Mouse (Mus musculus): ENCODE measurements around the gene Mapk1. TPM values are rescaled to one million over a fixed set of nuclear protein-coding genes. Genes with fewer than 3 reads are reported as not detected.

Mapk1 gene
- polyA plus RNA-seq, 1 experiment from 2014 or later = 149 TPM

- Histone ChIP-seq H3K9ac (ENCODE audit: low read depth, low read length) (no peak overlapping the region), H3K9me3 (replicated peaks; ENCODE audit: low read length) (no peaks in the 10 kb centered on the region), H3K4me1 (replicated peaks; ENCODE audit: insufficient read depth, low read length) (no peaks in the 10 kb centered on the region), H3K4me3 (replicated peaks; ENCODE audit: low read depth, low read length) (no peak overlapping the region), H3K27me3 (ENCODE audit: insufficient read depth, low read length) (no peaks in the 10 kb centered on the region), H3K4me2 (ENCODE audit: low read length) (no peak overlapping the region), H3K36me3 (ENCODE audit: insufficient read depth, low read length) (peaks cover 41% of the 10 kb centered on the region), H3K27ac (no peak overlapping the region)
- TF ChIP-seq CTCF (IDR thresholded peaks at IDR 0.05; ENCODE audit: low read depth) = no peak
- 87% methylated on average over 4 of the region's 4 CpGs for WGBS
- ATAC-seq (replicated peaks; ENCODE audit: low FRiP score, low read depth) (no peak), DNase-seq (ENCODE audit: low spot score) (no peak)
These were observed 47.0 kb downstream of the Mapk1 start for GRCm38 (mm10) chr16:17029971-17030695.

DNA sequence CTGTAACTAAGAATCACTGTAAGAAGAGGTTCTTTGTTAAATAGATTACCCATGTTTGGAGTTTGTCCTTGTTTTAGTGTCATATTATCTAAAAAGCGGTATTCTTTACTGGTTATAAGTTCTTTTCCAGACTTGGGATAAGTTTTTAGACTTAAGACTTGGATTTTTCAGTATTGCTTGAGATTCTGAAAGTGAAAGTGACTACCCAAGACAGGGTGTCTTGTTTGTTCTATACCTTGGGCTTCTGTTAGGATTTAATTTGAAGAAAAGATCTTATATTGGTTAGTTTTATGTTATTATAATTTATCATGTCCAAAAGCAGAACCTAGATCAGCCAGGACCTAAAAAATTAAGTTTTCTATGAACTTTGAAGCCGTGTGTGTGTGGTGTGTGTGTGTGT lies 50.6 kb downstream of the Mapk1 start:
- no peak for ATAC-seq (replicated peaks; ENCODE audit: low FRiP score, low read depth)
- no peak for TF ChIP-seq CTCF (IDR thresholded peaks at IDR 0.05; ENCODE audit: low read depth)
- no peak overlapping the region for H3K9ac ChIP-seq (ENCODE audit: low read depth, low read length)
- H3K9me3 ChIP-seq (replicated peaks; ENCODE audit: low read length) = no peaks in the 10 kb centered on the region
- no peaks in the 10 kb centered on the region for H3K4me1 ChIP-seq (replicated peaks; ENCODE audit: insufficient read depth, low read length)
- 98% methylated on average over 2 of the region's 2 CpGs for WGBS
- no peaks in the 10 kb centered on the region for H3K27me3 ChIP-seq (ENCODE audit: insufficient read depth, low read length)
- H3K4me2 ChIP-seq (ENCODE audit: low read length) = no peak overlapping the region
- no peak overlapping the region for H3K4me3 ChIP-seq (replicated peaks; ENCODE audit: low read depth, low read length)
- no peak overlapping the region for H3K27ac ChIP-seq
- no peak for DNase-seq (ENCODE audit: low spot score)
- H3K36me3 ChIP-seq (ENCODE audit: insufficient read depth, low read length) = peaks cover 45% of the 10 kb centered on the region; the same call in 1 of the 2 replicates

GRCm38 (mm10) chr16:17040716-17041115 lies 57.5 kb downstream of the Mapk1 start:
- DNase-seq (ENCODE audit: low spot score) (no peak), ATAC-seq (replicated peaks; ENCODE audit: low FRiP score, low read depth) (no peak)
- Histone ChIP-seq H3K4me3 (replicated peaks; ENCODE audit: low read depth, low read length) (no peak overlapping the region), H3K4me1 (replicated peaks; ENCODE audit: insufficient read depth, low read length) (no peaks in the 10 kb centered on the region), H3K27me3 (ENCODE audit: insufficient read depth, low read length) (no peaks in the 10 kb centered on the region), H3K9me3 (replicated peaks; ENCODE audit: low read length) (no peaks in the 10 kb centered on the region), H3K27ac (no peak overlapping the region), H3K36me3 (ENCODE audit: insufficient read depth, low read length) (peaks cover 60% of the 10 kb centered on the region), H3K9ac (ENCODE audit: low read depth, low read length) (no peak overlapping the region), H3K4me2 (ENCODE audit: low read length) (no peak overlapping the region)
- WGBS = 95% methylated on average over 3 of the region's 3 CpGs
- no peak for TF ChIP-seq CTCF (IDR thresholded peaks at IDR 0.05; ENCODE audit: low read depth)

GRCm38 (mm10) chr16:17041417-17041816 lies 58.2 kb downstream of the Mapk1 start:
- WGBS = 97% methylated on average over 1 of the region's 1 CpGs
- ATAC-seq (replicated peaks; ENCODE audit: low FRiP score, low read depth) (no peak), DNase-seq (ENCODE audit: low spot score) (no peak)
- TF ChIP-seq CTCF (IDR thresholded peaks at IDR 0.05; ENCODE audit: low read depth) = no peak
- peaks cover 65% of the 10 kb centered on the region for H3K36me3 ChIP-seq (ENCODE audit: insufficient read depth, low read length)
- no peak overlapping the region for H3K4me2 ChIP-seq (ENCODE audit: low read length)
- H3K27me3 ChIP-seq (ENCODE audit: insufficient read depth, low read length) = no peaks in the 10 kb centered on the region
- no peaks in the 10 kb centered on the region for H3K4me1 ChIP-seq (replicated peaks; ENCODE audit: insufficient read depth, low read length)
- H3K9ac ChIP-seq (ENCODE audit: low read depth, low read length) = no peak overlapping the region
- H3K9me3 ChIP-seq (replicated peaks; ENCODE audit: low read length) = no peaks in the 10 kb centered on the region
- H3K4me3 ChIP-seq (replicated peaks; ENCODE audit: low read depth, low read length) = no peak overlapping the region
- H3K27ac ChIP-seq = no peak overlapping the region

DNA sequence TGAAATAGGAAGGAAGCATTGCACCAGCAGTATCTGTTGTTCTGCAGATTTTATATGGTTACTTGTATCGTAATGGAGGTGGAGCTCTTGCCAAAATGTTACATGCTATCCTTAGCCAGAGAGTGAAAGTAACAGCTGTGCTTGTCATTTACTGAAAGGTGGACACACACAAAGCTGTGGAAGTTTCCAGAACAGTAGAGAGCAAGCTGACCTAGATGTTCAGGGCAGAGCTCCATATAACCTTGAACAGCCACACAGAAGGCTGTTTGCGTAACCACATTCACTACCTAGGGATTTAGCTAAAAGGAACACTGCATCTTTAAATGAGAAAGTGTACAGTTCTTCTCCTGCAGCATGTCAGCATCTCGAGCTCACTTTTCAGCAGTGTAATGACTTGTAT lies 61.1 kb downstream of the Mapk1 start:
- H3K27ac ChIP-seq = no peak overlapping the region
- H3K9me3 ChIP-seq (replicated peaks; ENCODE audit: low read length) = no peaks in the 10 kb centered on the region
- ATAC-seq (replicated peaks; ENCODE audit: low FRiP score, low read depth) = no peak
- peaks cover 57% of the 10 kb centered on the region for H3K36me3 ChIP-seq (ENCODE audit: insufficient read depth, low read length)
- no peaks in the 10 kb centered on the region for H3K27me3 ChIP-seq (ENCODE audit: insufficient read depth, low read length)
- DNase-seq (ENCODE audit: low spot score) = no peak
- H3K4me3 ChIP-seq (replicated peaks; ENCODE audit: low read depth, low read length) = no peak overlapping the region
- TF ChIP-seq CTCF (IDR thresholded peaks at IDR 0.05; ENCODE audit: low read depth) = no peak
- H3K4me1 ChIP-seq (replicated peaks; ENCODE audit: insufficient read depth, low read length) = no peaks in the 10 kb centered on the region
- 85% methylated on average over 3 of the region's 3 CpGs for WGBS
- H3K9ac ChIP-seq (ENCODE audit: low read depth, low read length) = no peak overlapping the region
- no peak overlapping the region for H3K4me2 ChIP-seq (ENCODE audit: low read length)

DNA sequence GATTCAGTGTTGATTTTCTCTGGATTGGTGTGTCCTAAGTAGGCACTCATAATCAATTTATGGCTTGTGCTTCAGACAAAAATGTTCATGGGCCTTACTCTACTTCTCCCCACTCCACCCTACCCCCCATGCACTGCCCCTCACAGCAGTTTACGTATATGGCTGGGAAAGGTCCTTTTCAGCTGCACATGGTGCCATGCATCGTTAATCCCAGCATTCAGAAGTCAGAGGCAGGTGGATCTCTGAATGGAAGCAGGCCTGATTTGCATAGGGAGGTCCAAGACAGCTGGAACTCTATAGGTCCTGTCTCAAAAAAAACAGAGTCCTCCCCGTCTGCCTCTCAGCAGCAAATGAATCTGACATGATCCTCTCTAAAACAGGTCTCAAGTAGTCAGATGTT lies 62.1 kb downstream of the Mapk1 start:
- 48% methylated on average over 3 of the region's 3 CpGs for WGBS
- TF ChIP-seq CTCF (IDR thresholded peaks at IDR 0.05; ENCODE audit: low read depth) = no peak
- H3K4me2 ChIP-seq (ENCODE audit: low read length) = no peak overlapping the region
- ATAC-seq (replicated peaks; ENCODE audit: low FRiP score, low read depth) = no peak
- DNase-seq (ENCODE audit: low spot score) = no peak
- H3K27me3 ChIP-seq (ENCODE audit: insufficient read depth, low read length) = no peaks in the 10 kb centered on the region
- H3K27ac ChIP-seq = no peak overlapping the region
- H3K9ac ChIP-seq (ENCODE audit: low read depth, low read length) = no peak overlapping the region
- H3K9me3 ChIP-seq (replicated peaks; ENCODE audit: low read length) = no peaks in the 10 kb centered on the region
- no peaks in the 10 kb centered on the region for H3K4me1 ChIP-seq (replicated peaks; ENCODE audit: insufficient read depth, low read length)
- H3K36me3 ChIP-seq (ENCODE audit: insufficient read depth, low read length) = peaks cover 49% of the 10 kb centered on the region
- no peak overlapping the region for H3K4me3 ChIP-seq (replicated peaks; ENCODE audit: low read depth, low read length)

DNA sequence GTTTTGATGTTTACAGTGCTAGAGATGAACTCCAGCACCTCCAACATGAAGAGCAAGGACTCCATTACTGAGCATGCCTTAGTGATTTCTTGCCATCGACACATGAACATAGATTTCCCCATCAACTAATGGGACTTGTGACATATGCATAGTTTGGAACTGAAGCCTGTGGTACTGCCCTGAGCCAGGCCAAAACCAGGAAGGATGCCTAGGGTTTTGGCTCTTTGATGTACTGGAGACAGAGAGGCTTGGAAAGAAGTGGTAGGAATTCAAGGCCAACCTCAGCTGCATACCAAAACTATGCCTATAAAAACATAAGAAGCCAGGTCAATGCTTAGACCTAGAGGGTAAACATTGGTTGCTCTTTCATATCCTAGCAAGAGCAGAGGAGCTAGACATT lies 66.7 kb downstream of the Mapk1 start:
- no peaks in the 10 kb centered on the region for H3K9me3 ChIP-seq (replicated peaks; ENCODE audit: low read length)
- DNase-seq (ENCODE audit: low spot score) (no peak), ATAC-seq (replicated peaks; ENCODE audit: low FRiP score, low read depth) (no peak)
- H3K4me1 ChIP-seq (replicated peaks; ENCODE audit: insufficient read depth, low read length) = no peaks in the 10 kb centered on the region
- no peak overlapping the region for H3K9ac ChIP-seq (ENCODE audit: low read depth, low read length)
- no peak overlapping the region for H3K27ac ChIP-seq
- TF ChIP-seq CTCF (IDR thresholded peaks at IDR 0.05; ENCODE audit: low read depth) = no peak
- no peak overlapping the region for H3K4me3 ChIP-seq (replicated peaks; ENCODE audit: low read depth, low read length)
- H3K36me3 ChIP-seq (ENCODE audit: insufficient read depth, low read length) = peaks cover 12% of the 10 kb centered on the region; the same call in 1 of the 2 replicates
- no peak overlapping the region for H3K4me2 ChIP-seq (ENCODE audit: low read length)
- 97% methylated on average over 1 of the region's 1 CpGs for WGBS
- H3K27me3 ChIP-seq (ENCODE audit: insufficient read depth, low read length) = no peaks in the 10 kb centered on the region

Measured in kidney, postnatal 0 days (tissue).